Mouse (Mus musculus) MEL (cell line): ENCODE data around the gene Tox2. TPM values are rescaled to one million over a fixed set of nuclear protein-coding genes. Genes with fewer than 3 reads are reported as not detected.

Source experiments
- DNase-seq: peaks from one replicate; pipeline ENCODE4 v3.0.0; 2011; ENCODE audit warnings: low read depth, low spot score
- H3K27ac ChIP-seq: 2 replicates; pipeline ENCODE4 v1.5.1; 2012; ENCODE audit warnings: low read depth, mild to moderate bottlenecking, control low read depth, low read length, moderate library complexity; ENCODE audit not compliant: control insufficient read depth
- H3K27me3 ChIP-seq, 2 experiments: fragments of 150-350 bp in 1 of 2; sonication (generic) in 1 of 2; 2 replicates each; pipeline ENCODE4 v1.6.1; 2012; ENCODE audit warnings: low read length in 2 of 2, mild to moderate bottlenecking in 2 of 2, improper control_type of control experiment in 1 of 2, moderate library complexity in 1 of 2; ENCODE audit not compliant: insufficient read depth in 2 of 2, control insufficient read depth in 1 of 2
- H3K36me3 ChIP-seq, 2 experiments: 2 replicates each; pipeline ENCODE4 v1.6.1; 2012 to 2014; ENCODE audit warnings: low read length in 2 of 2, improper control_type of control experiment in 1 of 2, inconsistent platforms in 1 of 2, mild to moderate bottlenecking in 1 of 2; ENCODE audit not compliant: insufficient read depth in 2 of 2, control insufficient read depth in 1 of 2
- H3K4me1 ChIP-seq, 2 experiments: fragments of 150-350 bp in 1 of 2; sonication (generic) in 1 of 2; 2 replicates each; pipeline ENCODE4 v1.6.1; 2012; ENCODE audit warnings: low read length in 2 of 2, improper control_type of control experiment in 1 of 2, mild to moderate bottlenecking in 1 of 2; ENCODE audit not compliant: insufficient read depth in 2 of 2, control insufficient read depth in 1 of 2
- H3K4me3 ChIP-seq, 2 experiments: fragments of 150-350 bp in 1 of 2; sonication (generic) in 1 of 2; 2 replicates each; pipeline ENCODE4 v1.5.1; 2012; ENCODE audit warnings: low read depth in 2 of 2, low read length in 2 of 2, mild to moderate bottlenecking in 2 of 2, moderate library complexity in 2 of 2, control low read depth in 1 of 2, improper control_type of control experiment in 1 of 2; ENCODE audit not compliant: control insufficient read depth in 1 of 2, insufficient read depth in 1 of 2
- H3K79me2 ChIP-seq: 2 replicates; pipeline ENCODE4 v1.6.1; 2012; ENCODE audit warnings: mild to moderate bottlenecking, low read length, moderate library complexity; ENCODE audit not compliant: control insufficient read depth, poor library complexity, insufficient read depth
- H3K9ac ChIP-seq: 2 replicates; pipeline ENCODE4 v1.6.1; 2012; ENCODE audit warnings: low read depth, mild to moderate bottlenecking, control low read depth, low read length, moderate library complexity; ENCODE audit not compliant: control insufficient read depth, poor library complexity, severe bottlenecking
- H3K9me3 ChIP-seq: fragments of 150-350 bp; sonication (generic); replicated peaks from 2 replicates; pipeline ENCODE4 v1.6.1; 2012; ENCODE audit warnings: mild to moderate bottlenecking, low read length, improper control_type of control experiment, moderate library complexity; ENCODE audit not compliant: insufficient read depth
- BHLHE40 ChIP-seq: IDR thresholded peaks from 2 replicates; pipeline ENCODE4 v1.6.1; 2012; ENCODE audit warnings: low read depth, mild to moderate bottlenecking, inconsistent platforms, low read length, improper control_type of control experiment, borderline replicate concordance
- CHD2 ChIP-seq: IDR thresholded peaks from 2 replicates; pipeline ENCODE4 v1.6.1; 2011; ENCODE audit warnings: low read length, improper control_type of control experiment
- CTCF ChIP-seq, 3 experiments: IDR thresholded peaks in 2 of 3; conservative IDR thresholded peaks in 1 of 3; 2 replicates each; pipeline ENCODE4 v1.5.1; 2011 to 2012; ENCODE audit warnings: low read length in 3 of 3, low read depth in 2 of 3, mild to moderate bottlenecking in 2 of 3, improper control_type of control experiment in 1 of 3, inconsistent platforms in 1 of 3, mixed read lengths in 1 of 3, moderate library complexity in 1 of 3; ENCODE audit not compliant: control insufficient read depth in 1 of 3, insufficient read depth in 1 of 3, poor library complexity in 1 of 3, severe bottlenecking in 1 of 3
- ETS1 ChIP-seq: IDR thresholded peaks from 2 replicates; pipeline ENCODE4 v1.6.1; 2012; ENCODE audit warnings: low read depth, mild to moderate bottlenecking, inconsistent platforms, low read length, improper control_type of control experiment, moderate library complexity
- GABPA ChIP-seq: IDR thresholded peaks from 2 replicates; pipeline ENCODE4 v1.6.1; 2012; ENCODE audit warnings: low read depth, mild to moderate bottlenecking, inconsistent platforms, low read length, improper control_type of control experiment, moderate library complexity
- GATA1 ChIP-seq: IDR thresholded peaks from 2 replicates; pipeline ENCODE4 v1.6.1; 2011; ENCODE audit warnings: low read depth, low read length, improper control_type of control experiment
- HCFC1 ChIP-seq: IDR thresholded peaks from 2 replicates; pipeline ENCODE4 v1.6.1; 2012; ENCODE audit warnings: low read depth, mild to moderate bottlenecking, inconsistent platforms, low read length, improper control_type of control experiment, moderate library complexity
- KAT2A ChIP-seq: conservative IDR thresholded peaks from 2 replicates; pipeline ENCODE4 v1.6.1; 2012; ENCODE audit warnings: low read depth, low read length, improper control_type of control experiment, inconsistent platforms
- MAZ ChIP-seq: IDR thresholded peaks from 2 replicates; pipeline ENCODE4 v1.6.1; 2012; ENCODE audit warnings: low read depth, mild to moderate bottlenecking, inconsistent platforms, low read length, improper control_type of control experiment
- MYB ChIP-seq: IDR thresholded peaks from 2 replicates; pipeline ENCODE4 v1.6.1; 2011; ENCODE audit warnings: mild to moderate bottlenecking, low read depth, low read length, improper control_type of control experiment
- MYC ChIP-seq: IDR thresholded peaks from 2 replicates; pipeline ENCODE4 v1.6.1; 2011; ENCODE audit warnings: low read depth, mild to moderate bottlenecking, low read length, improper control_type of control experiment, moderate library complexity
- POLR2AphosphoS5 ChIP-seq: IDR thresholded peaks from 2 replicates; pipeline ENCODE4 v1.6.1; 2012; ENCODE audit warnings: low read depth, borderline replicate concordance, mild to moderate bottlenecking, inconsistent platforms, low read length, moderate library complexity, mixed read lengths
- SMC3 ChIP-seq: IDR thresholded peaks from 2 replicates; pipeline ENCODE4 v1.6.1; 2011; ENCODE audit warnings: low read depth, low read length, improper control_type of control experiment
- TAL1 ChIP-seq: IDR thresholded peaks from 2 replicates; pipeline ENCODE4 v1.6.1; 2012; ENCODE audit warnings: mild to moderate bottlenecking, inconsistent platforms, low read length, moderate library complexity, mixed read lengths
- TBP ChIP-seq: IDR thresholded peaks from 2 replicates; pipeline ENCODE4 v1.8.0; 2011; ENCODE audit warnings: low read depth, low read length, improper control_type of control experiment
- UBTF ChIP-seq: IDR thresholded peaks from 2 replicates; pipeline ENCODE4 v1.6.1; 2012; ENCODE audit warnings: low read depth, mild to moderate bottlenecking, inconsistent platforms, low read length, improper control_type of control experiment, moderate library complexity, borderline replicate concordance; ENCODE audit not compliant: insufficient read depth
- USF1 ChIP-seq: IDR thresholded peaks from 2 replicates; pipeline ENCODE4 v1.6.1; 2014; ENCODE audit warnings: low read depth, mild to moderate bottlenecking, inconsistent platforms, low read length, improper control_type of control experiment, moderate library complexity
- USF2 ChIP-seq, 2 experiments: IDR thresholded peaks; 2 replicates each; pipeline ENCODE4 v1.6.1; 2011 to 2012; ENCODE audit warnings: improper control_type of control experiment in 2 of 2, low read length in 2 of 2, borderline replicate concordance in 1 of 2, inconsistent platforms in 1 of 2, low read depth in 1 of 2, mild to moderate bottlenecking in 1 of 2; ENCODE audit not compliant: insufficient read depth in 1 of 2
- ZKSCAN1 ChIP-seq: IDR thresholded peaks from 2 replicates; pipeline ENCODE4 v1.6.1; 2012; ENCODE audit warnings: low read depth, mild to moderate bottlenecking, inconsistent platforms, low read length, improper control_type of control experiment, moderate library complexity
- ZNF384 ChIP-seq: IDR thresholded peaks from 2 replicates; pipeline ENCODE4 v1.6.1; 2012; ENCODE audit warnings: low read depth, mild to moderate bottlenecking, inconsistent platforms, low read length, improper control_type of control experiment
- polyA plus RNA-seq, 2 experiments: library from polyadenylated mRNA; stranded (reverse) in 1 of 2; unstranded in 1 of 2; fragments of >175 nt in 1 of 2; fragments of >200 nt in 1 of 2; gene quantifications; 2 replicates each; pipeline versions ENCODE4 v1.2.1 to v1.2.4; 2012; ENCODE audit warnings: low replicate concordance in 2 of 2, low read depth in 1 of 2; ENCODE audit not compliant: insufficient read length in 2 of 2, insufficient read depth in 1 of 2, missing spikeins in 1 of 2
- total RNA-seq: library from RNA; depleted of rRNA; stranded (reverse); fragments of 300-350 nt; gene quantifications from 2 replicates; pipeline ENCODE4 v1.2.3, GENCODE M21; 2012

Tox2 gene
- total and polyA plus RNA-seq, 3 experiments = not detected

DNA sequence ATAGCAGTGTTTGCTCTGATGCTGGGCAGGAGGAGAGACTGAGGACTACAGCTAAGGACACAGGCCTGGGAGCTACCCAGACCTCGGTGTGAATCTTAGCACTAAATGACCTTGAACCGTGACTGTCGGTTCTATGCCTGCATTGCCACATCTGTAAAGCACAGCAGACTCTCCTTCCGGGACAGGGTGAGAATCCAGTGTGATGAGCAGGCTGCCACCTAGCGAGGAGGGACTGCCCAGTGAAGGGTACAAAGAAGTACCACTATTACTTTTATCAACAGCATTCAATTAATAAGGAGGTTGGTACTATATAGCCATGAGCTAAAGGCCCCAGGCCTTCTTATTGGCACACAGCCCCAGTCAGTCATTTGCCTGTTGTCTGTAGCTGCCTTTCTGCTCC, 98.7 kb downstream of the Tox2 start:
- no peaks in the 10 kb centered on the region for H3K4me1 ChIP-seq
- no peak for DNase-seq
- no peaks in the 10 kb centered on the region for H3K27me3 ChIP-seq
- H3K27ac ChIP-seq = no peak overlapping the region
- no peaks in the 10 kb centered on the region for H3K79me2 ChIP-seq
- H3K4me3 ChIP-seq = no peak overlapping the region
- H3K9ac ChIP-seq = no peak overlapping the region
- H3K9me3 ChIP-seq = no peaks in the 10 kb centered on the region
- no peak for TF ChIP-seq HCFC1
- peak in 2 of 3 experiments; percentile 5 to 17; a peak in 2 of 6 replicates for TF ChIP-seq CTCF (IDR thresholded peaks at IDR 0.05 in 2 of 3, conservative IDR thresholded peaks at IDR 0.05 in 1 of 3; ENCODE audit: control insufficient read depth in 1 of 3, insufficient read depth in 1 of 3, low read depth in 2 of 3, low read length in 3 of 3, poor library complexity in 1 of 3, severe bottlenecking in 1 of 3)
- TF ChIP-seq, all 39 proteins: peak for 1
- H3K36me3 ChIP-seq = no peaks in the 10 kb centered on the region

DNA sequence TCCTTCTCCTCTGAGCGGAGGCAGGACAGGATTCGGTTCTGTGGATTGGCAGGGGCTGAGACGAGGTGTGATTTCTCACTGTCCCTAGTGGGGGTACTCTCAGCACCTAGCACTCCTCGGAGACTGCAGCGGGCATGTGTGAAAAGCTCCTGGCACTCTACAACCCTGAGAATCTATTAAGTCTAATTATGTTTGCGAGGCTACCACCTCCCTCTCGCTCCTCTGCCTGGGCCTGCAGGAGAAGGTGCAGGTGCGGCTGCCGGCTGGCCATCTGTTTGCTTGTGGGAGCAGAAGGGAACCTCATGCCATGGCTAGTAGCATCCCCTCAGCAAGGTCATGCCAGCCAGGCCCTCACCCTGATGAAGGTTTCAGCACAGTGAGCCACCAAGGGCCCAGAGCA, 100.1 kb downstream of the Tox2 start:
- Histone ChIP-seq H3K4me1 (no peaks in the 10 kb centered on the region), H3K4me3 (no peak overlapping the region), H3K27me3 (no peaks in the 10 kb centered on the region), H3K27ac (no peak overlapping the region), H3K9me3 (no peaks in the 10 kb centered on the region), H3K36me3 (no peaks in the 10 kb centered on the region), H3K9ac (no peak overlapping the region), H3K79me2 (no peaks in the 10 kb centered on the region)
- no peak for DNase-seq
- no peak for TF ChIP-seq MYB
- no peak for TF ChIP-seq SMC3
- TF ChIP-seq TAL1 = no peak
- TF ChIP-seq MAZ = no peak
- no peak for TF ChIP-seq TBP
- TF ChIP-seq USF1 = no peak
- no peak for TF ChIP-seq ZNF384
- no peak for TF ChIP-seq BHLHE40
- TF ChIP-seq HCFC1 = no peak
- TF ChIP-seq ETS1 = no peak
- no peak for TF ChIP-seq GABPA
- TF ChIP-seq UBTF = no peak
- TF ChIP-seq USF2 (IDR thresholded peaks at IDR 0.05; ENCODE audit: borderline replicate concordance in 1 of 2, insufficient read depth in 1 of 2, low read depth in 1 of 2, low read length in 2 of 2) = no peak
- TF ChIP-seq POLR2AphosphoS5 = no peak
- TF ChIP-seq MYC = no peak
- no peak for TF ChIP-seq KAT2A
- no peak for TF ChIP-seq ZKSCAN1
- no peak for TF ChIP-seq CHD2
- TF ChIP-seq GATA1 = no peak
